Mouse (Mus musculus) urinary bladder, postnatal 0 days (tissue): ENCODE results near the gene Cyth2. TPM values are rescaled to one million over a fixed set of nuclear protein-coding genes. Genes with fewer than 3 reads are reported as not detected.

Experiments
- polyA plus RNA-seq: library from polyadenylated mRNA; unstranded; fragments of >200 nt; fragmentation: Nextera tagmentation; extraction: Ambion mirVana; gene quantifications from 2 replicates; pipeline ENCODE4 v1.2.1, GENCODE M21; 2015

Cyth2 gene
- polyA plus RNA-seq, result 49.2 and 49.5 TPM in 2 replicates

DNA sequence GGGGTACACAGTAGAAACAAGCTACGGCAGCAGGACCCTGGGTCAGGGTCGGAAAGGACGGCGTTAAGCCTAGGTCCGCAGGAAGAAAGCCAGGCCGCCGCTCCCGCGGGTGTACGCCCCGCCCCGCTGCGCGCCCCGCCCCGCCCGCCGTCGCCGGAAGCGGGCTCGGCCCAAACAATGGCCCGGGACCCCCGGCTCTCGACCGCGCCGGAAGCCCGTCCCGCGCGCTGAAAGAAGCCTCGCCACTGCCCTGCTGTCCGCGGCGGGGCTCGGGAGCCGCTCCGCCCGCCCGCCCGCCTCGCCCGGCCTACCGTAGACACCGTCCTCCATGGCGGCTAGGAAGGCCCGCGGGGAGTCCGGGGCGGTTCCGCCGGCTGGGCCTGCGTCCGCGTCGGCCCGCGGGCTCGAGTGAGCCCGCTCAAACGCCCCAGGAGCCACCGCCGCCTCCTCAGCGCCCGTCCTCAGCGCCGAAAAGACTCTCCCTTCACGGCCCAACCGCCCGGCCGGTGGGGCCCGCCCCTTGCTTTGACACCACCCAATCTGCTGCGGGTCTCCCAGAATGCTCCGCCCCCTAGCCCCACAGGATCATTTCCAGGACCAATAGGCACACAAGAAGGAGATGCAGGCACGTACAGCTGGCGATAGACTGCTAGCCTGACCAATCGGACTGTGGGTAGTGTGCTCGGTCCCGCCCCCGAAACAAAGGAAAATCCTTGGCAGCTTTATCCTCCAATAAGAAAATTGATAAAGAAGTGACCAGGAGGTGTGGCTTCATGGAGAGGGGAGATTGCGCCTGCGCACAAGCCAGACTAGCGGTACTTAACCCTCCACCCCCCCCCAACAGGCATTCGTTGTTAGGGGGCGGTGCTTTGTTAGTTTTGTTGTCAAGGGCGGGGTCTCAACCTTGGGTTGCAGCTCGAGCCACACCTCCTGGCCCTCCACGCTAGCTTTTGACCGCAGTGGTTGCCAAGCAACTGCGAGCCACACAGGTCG, at the start of gene Cyth2:
Cyth2 (minus strand) TSS at position 795 of the 993 bp plus-strand sequence.

DNA sequence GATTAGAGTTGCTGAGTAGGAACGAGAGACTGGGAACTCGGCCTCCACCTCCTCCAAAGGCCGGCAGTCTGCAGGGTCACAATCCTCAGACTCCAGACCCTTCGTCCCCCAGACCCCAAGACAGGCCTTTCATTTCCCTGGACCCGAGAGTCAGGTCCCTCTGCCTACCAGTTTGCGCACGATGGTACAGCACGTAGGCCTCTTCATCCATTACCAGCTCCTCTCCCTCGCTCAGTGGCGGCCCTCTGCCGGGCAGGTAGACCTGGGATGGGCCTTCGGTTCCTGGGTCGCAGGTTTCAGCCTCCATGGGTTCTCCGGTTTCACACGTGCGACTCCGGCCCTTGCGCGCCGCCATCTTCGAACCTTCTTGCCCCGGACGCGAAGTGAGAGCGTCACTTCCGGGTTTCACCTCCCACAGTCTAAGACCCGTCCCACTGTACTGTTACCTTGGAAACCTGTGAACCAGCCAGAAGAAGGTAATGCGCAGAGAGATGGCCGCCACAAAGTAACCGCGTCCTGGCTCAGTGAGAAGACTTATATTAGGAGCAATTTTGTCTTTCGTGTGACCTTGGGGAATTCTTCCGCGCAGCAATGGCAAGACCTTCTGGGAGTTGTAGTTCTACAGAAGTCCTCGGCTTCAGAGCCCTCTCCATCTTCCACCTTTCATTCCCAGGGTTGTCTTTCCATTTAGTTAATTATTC, 16.2 kb upstream of the Cyth2 start, which contains the start of gene Grwd1:
Grwd1 (minus strand) TSS at position 518 of the 701 bp plus-strand sequence.

DNA sequence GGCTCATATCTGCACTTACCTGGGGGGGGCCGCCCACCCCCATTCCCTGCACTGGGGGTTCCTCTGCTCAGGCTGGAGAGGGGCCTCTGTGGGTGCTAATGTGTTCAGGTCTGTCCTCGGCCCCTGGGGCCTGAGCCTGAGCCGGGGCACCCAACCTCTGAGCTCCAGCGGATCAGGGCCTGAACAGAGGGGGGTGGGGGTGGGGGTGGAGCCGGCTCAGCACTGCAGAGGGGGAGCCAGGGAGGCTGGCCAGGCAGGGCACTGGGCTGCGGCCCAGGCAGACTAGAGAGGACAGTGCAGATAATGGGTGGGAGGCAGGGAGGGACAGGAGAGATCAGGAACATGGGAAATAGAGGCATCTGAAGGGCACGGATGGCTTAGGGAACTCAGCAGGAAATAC, 10.2 kb upstream of the Cyth2 start, which contains the start of gene Kcnj14:
Kcnj14 (minus strand) TSS at position 185 of the 400 bp plus-strand sequence.

DNA sequence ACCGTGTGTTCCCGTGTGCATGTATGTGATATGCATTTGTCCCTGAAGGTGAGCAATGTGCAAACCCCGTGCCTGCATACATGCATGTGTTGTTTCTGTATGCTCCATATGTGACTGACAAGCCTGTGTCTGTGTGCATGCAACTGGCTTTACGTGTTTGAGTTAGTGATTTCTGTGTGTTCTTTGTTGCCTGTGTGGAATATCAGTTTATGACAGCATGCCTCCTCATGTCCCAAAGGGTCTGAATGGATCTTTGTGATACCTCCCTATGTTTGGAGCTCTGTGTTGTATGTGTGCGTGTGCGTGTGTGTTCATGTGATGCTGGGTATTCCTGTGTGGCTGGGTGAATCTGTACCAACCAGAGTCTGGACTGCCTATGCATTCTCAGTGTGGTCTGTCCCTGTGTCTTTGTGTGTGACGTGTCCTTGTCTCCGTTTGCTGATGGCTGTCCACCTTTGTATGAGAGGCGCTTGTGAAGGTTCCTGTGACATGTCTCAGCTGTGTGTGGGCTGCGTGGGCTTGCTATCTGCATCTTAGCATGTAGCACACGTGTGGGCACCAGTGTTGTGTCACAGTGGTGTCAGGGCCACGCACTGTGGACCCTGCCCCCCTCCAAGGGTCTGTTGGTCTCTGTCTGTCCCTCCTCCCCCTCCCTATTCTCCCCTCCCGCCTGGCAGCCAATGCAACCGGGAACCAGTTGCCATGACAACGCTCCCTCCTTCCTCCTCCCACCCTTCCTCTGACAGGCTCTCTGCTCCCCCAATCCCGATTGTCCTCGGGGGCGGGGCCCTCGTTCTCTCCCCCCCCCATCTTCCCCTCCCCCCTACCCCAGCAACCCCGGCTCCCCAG, 29.6 kb downstream of the Cyth2 start, which contains the start of gene Sult2b1:
Sult2b1 (minus strand) TSS at position 146 of the 849 bp plus-strand sequence.

DNA sequence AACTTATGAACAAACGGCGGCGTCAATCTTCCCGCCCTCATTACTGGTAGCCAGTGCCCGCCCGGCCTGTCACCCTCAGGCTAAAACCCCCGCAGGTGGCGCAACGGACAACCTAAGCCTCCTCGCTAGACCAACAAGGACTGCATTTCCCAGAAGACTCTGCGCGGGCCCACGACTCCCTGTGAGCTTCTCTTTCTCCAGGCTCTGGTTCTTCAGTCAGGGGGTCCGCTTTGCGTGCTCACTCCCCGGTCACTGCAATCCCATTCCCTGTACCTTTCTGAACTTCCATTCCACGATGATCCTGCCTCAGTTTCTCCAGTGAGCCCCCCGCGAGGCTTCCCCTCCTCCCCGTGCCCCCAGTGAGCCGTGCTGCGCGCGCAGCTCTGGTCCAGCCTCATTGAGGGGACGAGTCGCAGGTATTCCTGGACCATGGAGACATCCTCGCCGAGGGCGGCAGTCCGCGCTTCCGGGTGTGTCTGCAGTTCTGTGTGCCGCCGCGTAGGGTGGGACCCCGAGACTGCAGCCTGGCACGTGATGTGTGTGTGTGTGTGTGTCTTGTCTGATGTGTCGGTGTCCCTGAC, 30.8 kb downstream of the Cyth2 start, which contains the start of gene Lmtk3:
Lmtk3 (plus strand) TSS at position 228 of the 581 bp plus-strand sequence.

Other genes starting within 250 kb of the Cyth2 start
- gene Bcat2, start 244.4 kb downstream of the Cyth2 start, polyA plus RNA-seq, result 28.3 TPM in 2 replicates
- 0.17 and 0.23 TPM in 2 replicates for gene Fgf21, start 199.1 kb downstream of the Cyth2 start, polyA plus RNA-seq
- gene Fut1, start 197.3 kb downstream of the Cyth2 start, polyA plus RNA-seq, result not detected in 2 replicates
- 0.17 TPM in 1 of 2 replicates, not detected in the other for gene Izumo1, start 192.8 kb downstream of the Cyth2 start, polyA plus RNA-seq
- 3.9 and 4.1 TPM in 2 replicates for gene Rasip1, start 187.1 kb downstream of the Cyth2 start, polyA plus RNA-seq
- 4.6 and 5.5 TPM in 2 replicates for gene Mamstr, start 174.6 kb downstream of the Cyth2 start, polyA plus RNA-seq
- 2.7 and 2.9 TPM in 2 replicates for gene Fut2, start 148.2 kb downstream of the Cyth2 start, polyA plus RNA-seq
- not detected in 2 replicates for gene Ntn5, start 130.6 kb downstream of the Cyth2 start, polyA plus RNA-seq
- 0.10 TPM in 1 of 2 replicates, not detected in the other for gene Sec1, start 120.2 kb downstream of the Cyth2 start, polyA plus RNA-seq
- 3.4 and 4.0 TPM in 2 replicates for gene Car11, start 114.7 kb downstream of the Cyth2 start, polyA plus RNA-seq
- gene Dbp, start 109.5 kb downstream of the Cyth2 start, polyA plus RNA-seq, result 4.3 and 5.1 TPM in 2 replicates
- 683 and 783 TPM in 2 replicates for gene Rpl18, start 99.1 kb downstream of the Cyth2 start, polyA plus RNA-seq
- gene Sphk2, start 96.6 kb downstream of the Cyth2 start, polyA plus RNA-seq, result 15.2 and 16.7 TPM in 2 replicates
- 0.64 and 0.82 TPM in 2 replicates for gene Fam83e, start 93.4 kb downstream of the Cyth2 start, polyA plus RNA-seq
- gene Spaca4, start 88.8 kb downstream of the Cyth2 start, polyA plus RNA-seq, result not detected in 2 replicates
- gene Lmtk3, start 30.8 kb downstream of the Cyth2 start, polyA plus RNA-seq, result 0.10 and 0.21 TPM in 2 replicates
- 0.40 and 0.69 TPM in 2 replicates for gene Sult2b1, start 29.9 kb downstream of the Cyth2 start, polyA plus RNA-seq
- gene Kcnj14, start 10.2 kb upstream of the Cyth2 start, polyA plus RNA-seq, result 0.16 and 0.28 TPM in 2 replicates
- gene Grwd1, start 16.4 kb upstream of the Cyth2 start, polyA plus RNA-seq, result 27.8 and 30.1 TPM in 2 replicates
- gene Kdelr1, start 58.2 kb upstream of the Cyth2 start, polyA plus RNA-seq, result 59.9 and 61.7 TPM in 2 replicates
- gene Grin2d, start 63.8 kb upstream of the Cyth2 start, polyA plus RNA-seq, result 0.65 and 0.74 TPM in 2 replicates
- 0.39 and 0.41 TPM in 2 replicates for gene Syngr4, start 82.1 kb upstream of the Cyth2 start, polyA plus RNA-seq
- 3.6 and 4.0 TPM in 2 replicates for gene Tmem143, start 82.4 kb upstream of the Cyth2 start, polyA plus RNA-seq
- gene Emp3, start 106.8 kb upstream of the Cyth2 start, polyA plus RNA-seq, result 311 and 437 TPM in 2 replicates
- gene Ccdc114, start 109.5 kb upstream of the Cyth2 start, polyA plus RNA-seq, result 1.4 and 1.5 TPM in 2 replicates
- gene Abcc6, start 215.7 kb upstream of the Cyth2 start, polyA plus RNA-seq, result not detected in 2 replicates
- 20.3 and 20.5 TPM in 2 replicates for gene Nomo1, start 219.1 kb upstream of the Cyth2 start, polyA plus RNA-seq